Comparison of ENCODE assay signal across 8 mouse cellular contexts in genomic region chr12:75819481-75819880, GRCm38 (mm10). TPM values are rescaled to one million over a fixed set of nuclear protein-coding genes. Genes with fewer than 3 reads are reported as not detected.
DNase-seq lines count a peak whose midpoint lies in the region; ATAC-seq and TF ChIP-seq lines count a peak whose summit lies in the region.

No protein-coding gene starts in this region.

- no peak for TF ChIP-seq EP300 in liver, postnatal 0 days (IDR thresholded peaks at IDR 0.05; ENCODE audit: low read depth)

- H3K4me2 ChIP-seq in heart, embryonic 13.5 days: peak overlapping the region; percentile 89
- H3K4me2 ChIP-seq in liver, postnatal 0 days (ENCODE audit: low read depth, low read length): peak overlapping the region; percentile 72

- H3K36me3 ChIP-seq in heart, embryonic 13.5 days: no peaks in the 10 kb centered on the region
- H3K36me3 ChIP-seq in E14TG2a.4 (ENCODE audit: insufficient read depth, low read length): no peaks in the 10 kb centered on the region
- H3K36me3 ChIP-seq in hindbrain, embryonic 10.5 days: no peaks in the 10 kb centered on the region
- H3K36me3 ChIP-seq in liver, postnatal 0 days (replicated peaks; ENCODE audit: insufficient read depth, low read length): no peaks in the 10 kb centered on the region

- H3K4me3 ChIP-seq in heart, embryonic 13.5 days: peak overlapping the region; percentile 94
- H3K4me3 ChIP-seq in E14TG2a.4 (replicated peaks; ENCODE audit: low read length): peak overlapping the region; percentile 93
- H3K4me3 ChIP-seq in hindbrain, embryonic 10.5 days: peak overlapping the region; percentile 74
- H3K4me3 ChIP-seq in liver, postnatal 0 days (ENCODE audit: low read depth, low read length): peak overlapping the region; percentile 69

- TF ChIP-seq CTCF in E14TG2a.4 (conservative IDR thresholded peaks at IDR 0.05; ENCODE audit: low read length): no peak
- TF ChIP-seq CTCF in liver, postnatal 0 days (IDR thresholded peaks at IDR 0.05; ENCODE audit: low read depth): no peak

- H3K9ac ChIP-seq in heart, embryonic 13.5 days: peak overlapping the region; percentile 93
- no peak overlapping the region; the same call in 1 of the 2 replicates for H3K9ac ChIP-seq in liver, postnatal 0 days (replicated peaks)

- WGBS in heart, embryonic 13.5 days: 13% methylated on average over 11 of the region's 11 CpGs
- 18% methylated on average over 11 of the region's 11 CpGs for WGBS in hindbrain, embryonic 10.5 days
- 26% methylated on average over 11 of the region's 11 CpGs for WGBS in liver, postnatal 0 days (ENCODE audit: insufficient replicate concordance)

- no peak for DNase-seq in heart, postnatal 10 days
- DNase-seq in hindbrain, embryonic 10.5 days (ENCODE audit: low spot score): no peak
- no peak for DNase-seq in liver, postnatal 0 days
- DNase-seq in ovary, adult 18-20 months (ENCODE audit: low spot score): no peak
- no peak for DNase-seq in left cerebral cortex, adult 11 months (ENCODE audit: low spot score)

- H3K27me3 ChIP-seq in heart, embryonic 13.5 days (replicated peaks): no peaks in the 10 kb centered on the region
- peaks cover 65% of the 10 kb centered on the region for H3K27me3 ChIP-seq in E14TG2a.4 (ENCODE audit: insufficient read depth, low read length)
- H3K27me3 ChIP-seq in hindbrain, embryonic 10.5 days (ENCODE audit: insufficient read depth, poor library complexity, severe bottlenecking): peaks cover 21% of the 10 kb centered on the region
- peaks cover 14% of the 10 kb centered on the region for H3K27me3 ChIP-seq in liver, postnatal 0 days (ENCODE audit: insufficient read depth, low read length)

- no peaks in the 10 kb centered on the region for H3K9me3 ChIP-seq in heart, embryonic 13.5 days
- no peaks in the 10 kb centered on the region for H3K9me3 ChIP-seq in E14TG2a.4 (ENCODE audit: low read length)
- no peaks in the 10 kb centered on the region for H3K9me3 ChIP-seq in hindbrain, embryonic 10.5 days
- H3K9me3 ChIP-seq in liver, postnatal 0 days (ENCODE audit: low read length): no peaks in the 10 kb centered on the region

- H3K27ac ChIP-seq in heart, embryonic 13.5 days (replicated peaks): peak overlapping the region; percentile 87; the same call in 1 of the 2 replicates
- H3K27ac ChIP-seq in hindbrain, embryonic 10.5 days: peak overlapping the region; percentile 97
- H3K27ac ChIP-seq in liver, postnatal 0 days (ENCODE audit: low read depth): no peak overlapping the region; the same call in 1 of the 2 replicates

- no peak for ATAC-seq in heart, embryonic 13.5 days (ENCODE audit: extremely low read depth, insufficient number of reproducible peaks, low FRiP score, low TSS enrichment)
- no peak for ATAC-seq in liver, postnatal 0 days
- no peak for ATAC-seq in monocyte, adult 5-6 weeks (replicated peaks; ENCODE audit: insufficient number of reproducible peaks, low FRiP score, low TSS enrichment, poor library complexity, severe bottlenecking)

- intact Hi-C loops in heart, postnatal 10 days (cut with DNase I): loop anchor here (2.0 to 5.0 kb wide), 3 partner anchors 17 to 53 kb away; no protein-coding TSS in a partner anchor

- H3K4me1 ChIP-seq in heart, embryonic 13.5 days: peaks cover 59% of the 10 kb centered on the region
- peaks cover 28% of the 10 kb centered on the region for H3K4me1 ChIP-seq in E14TG2a.4 (replicated peaks; ENCODE audit: low read depth, low read length)
- H3K4me1 ChIP-seq in hindbrain, embryonic 10.5 days (replicated peaks): peaks cover 48% of the 10 kb centered on the region
- H3K4me1 ChIP-seq in liver, postnatal 0 days (ENCODE audit: insufficient read depth): peaks cover 9% of the 10 kb centered on the region

RNA-seq across cellular contexts. Expression of gene Syne2, which starts 1.5 kb away (rescaled TPM):
- 45.3 and 49.6 TPM in 2 replicates for polyA plus RNA-seq in heart, embryonic 13.5 days (2015; fragmentation: Nextera tagmentation; extraction: Ambion mirVana)
- 10 to 100 TPM; 55.8 to 59.1 TPM for total RNA-seq in heart, postnatal 10 days (2021)
- 84.3 and 91.3 TPM in 2 replicates for polyA plus RNA-seq in hindbrain, embryonic 10.5 days (2016; fragmentation: Nextera tagmentation; extraction: Ambion mirVana)
- polyA plus RNA-seq in liver, postnatal 0 days (2015; fragmentation: Nextera tagmentation; extraction: Ambion mirVana): 4.9 and 6.3 TPM in 2 replicates
- 17.7 to 27.1 TPM (median 22.0 TPM) in 3 replicates for total RNA-seq in monocyte, adult 5-6 weeks (2017)
